Mouse (Mus musculus) liver, embryonic 15.5 days (tissue): ENCODE measurements around the gene Klk8. TPM values are rescaled to one million over a fixed set of nuclear protein-coding genes. Genes with fewer than 3 reads are reported as not detected.

Experiments
- ATAC-seq: fragments of 200-750 bp; cut with Nextera tagmentation; 2 replicates; pipeline ENCODE4 v1.8.0; 2017; ENCODE audit warnings: moderate number of reproducible peaks, mild to moderate bottlenecking, moderate library complexity; ENCODE audit not compliant: insufficient read depth
- H3K27ac ChIP-seq: fragments of 300-500 bp; sonication (generic); replicated peaks from 2 replicates; pipeline ENCODE4 v1.5.1; 2015; ENCODE audit warnings: mild to moderate bottlenecking, inconsistent platforms
- H3K27me3 ChIP-seq: fragments of 300-500 bp; sonication (generic); 2 replicates; pipeline ENCODE4 v1.6.1; 2015; ENCODE audit warnings: mild to moderate bottlenecking, inconsistent platforms
- H3K36me3 ChIP-seq: fragments of 300-500 bp; sonication (generic); replicated peaks from 2 replicates; pipeline ENCODE4 v1.6.1; 2015; ENCODE audit warnings: moderate library complexity, mild to moderate bottlenecking, inconsistent platforms
- H3K4me1 ChIP-seq: fragments of 300-500 bp; sonication (generic); replicated peaks from 2 replicates; pipeline ENCODE4 v1.6.1; 2015; ENCODE audit warnings: inconsistent platforms
- H3K4me2 ChIP-seq: fragments of 300-500 bp; sonication (generic); 2 replicates; pipeline ENCODE4 v1.6.1; 2015; ENCODE audit warnings: moderate library complexity, mild to moderate bottlenecking, inconsistent platforms
- H3K4me3 ChIP-seq: fragments of 300-500 bp; sonication (generic); replicated peaks from 2 replicates; pipeline ENCODE4 v1.5.1; 2015; ENCODE audit warnings: mild to moderate bottlenecking, inconsistent platforms
- H3K9ac ChIP-seq: fragments of 300-500 bp; sonication (generic); 2 replicates; pipeline ENCODE4 v1.6.1; 2015; ENCODE audit warnings: moderate library complexity, mild to moderate bottlenecking, inconsistent platforms
- H3K9me3 ChIP-seq: fragments of 300-500 bp; sonication (generic); replicated peaks from 2 replicates; pipeline ENCODE4 v1.6.1; 2016; ENCODE audit warnings: inconsistent platforms
- WGBS: fragments of 180-500 bp; shearing (Covaris S2); methylation state at CpG from one replicate; pipeline ENCODE4 v1.1.7; 2015; ENCODE audit warnings: mixed read lengths; ENCODE audit not compliant: insufficient replicate concordance; 5-methylcytosine and 5-hydroxymethylcytosine counted together
- polyA plus RNA-seq: library from polyadenylated mRNA; unstranded; fragments of >200 nt; fragmentation: Nextera tagmentation; extraction: Ambion mirVana; gene quantifications from 2 replicates; pipeline ENCODE4 v1.2.1, GENCODE M21; 2015

Klk8 gene
- polyA plus RNA-seq, 1 experiment from 2014 or later = 5.1 TPM

- Histone ChIP-seq H3K9ac (no peak overlapping the region), H3K9me3 (no peaks in the 10 kb centered on the region), H3K4me2 (no peak overlapping the region), H3K4me3 (no peak overlapping the region), H3K27me3 (no peaks in the 10 kb centered on the region), H3K27ac (no peak overlapping the region), H3K4me1 (no peaks in the 10 kb centered on the region), H3K36me3 (no peaks in the 10 kb centered on the region)
- 68% methylated on average over 8 of the region's 8 CpGs for WGBS
- ATAC-seq = no peak
Measured at GRCm38 (mm10) chr7:43829006-43829405, 31.6 kb downstream of the Klk8 start.

DNA sequence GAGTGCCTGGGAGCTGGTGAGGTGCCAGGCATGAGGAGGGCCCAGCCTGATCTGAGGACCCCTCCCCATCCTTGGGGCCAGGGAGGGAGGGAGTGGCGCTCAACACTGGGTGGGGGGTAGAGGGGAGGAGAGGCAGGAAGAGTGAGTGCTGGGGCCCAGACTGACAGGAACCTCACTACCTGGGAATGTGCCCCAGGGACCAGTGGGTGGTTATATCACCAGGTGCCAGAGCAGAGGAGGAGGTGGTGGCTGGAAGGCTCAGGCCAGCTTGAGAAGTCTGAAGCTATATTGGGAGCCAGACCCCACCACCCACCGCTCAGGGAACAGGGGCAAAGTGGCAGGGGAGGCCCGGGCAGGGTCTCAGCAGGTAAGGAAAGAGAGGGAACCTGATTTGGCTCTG lies 44.3 kb downstream of the Klk8 start, which contains the start of gene Klk5:
Gene Klk5, plus strand, starts transcription at position 271 of the 400 bp plus-strand sequence.
- Histone ChIP-seq H3K4me3 (no peak within 1 kb of the TSS), H3K4me2 (no peak within 1 kb of the TSS), H3K36me3 (no peaks in the 10 kb centered on the region), H3K9me3 (no peaks in the 10 kb centered on the region), H3K27ac (no peak within 1 kb of the TSS), H3K4me1 (no peaks in the 10 kb centered on the region), H3K27me3 (no peaks in the 10 kb centered on the region), H3K9ac (no peak within 1 kb of the TSS)
- no peak for ATAC-seq
- WGBS = 36% methylated on average over 3 of the region's 3 CpGs

- 77% methylated on average over 4 of the region's 4 CpGs for WGBS
- Histone ChIP-seq H3K9me3 (no peaks in the 10 kb centered on the region), H3K36me3 (no peaks in the 10 kb centered on the region), H3K4me3 (no peak overlapping the region), H3K27me3 (no peaks in the 10 kb centered on the region), H3K4me2 (no peak overlapping the region), H3K4me1 (no peaks in the 10 kb centered on the region), H3K9ac (no peak overlapping the region), H3K27ac (no peak overlapping the region)
- no peak for ATAC-seq
Measured at GRCm38 (mm10) chr7:43843801-43844200, 46.4 kb downstream of the Klk8 start.

- no peaks in the 10 kb centered on the region for H3K9me3 ChIP-seq
- H3K4me1 ChIP-seq = no peaks in the 10 kb centered on the region
- no peak overlapping the region for H3K4me2 ChIP-seq
- H3K4me3 ChIP-seq = no peak overlapping the region
- ATAC-seq = no peak
- no peak overlapping the region for H3K27ac ChIP-seq
- no peaks in the 10 kb centered on the region for H3K27me3 ChIP-seq
- H3K36me3 ChIP-seq = no peaks in the 10 kb centered on the region
- WGBS = 59% methylated on average over 6 of the region's 6 CpGs
- no peak overlapping the region for H3K9ac ChIP-seq
Measured at GRCm38 (mm10) chr7:43851616-43852015, 54.2 kb downstream of the Klk8 start.

Other genes starting within 250 kb of the Klk8 start
- 0.18 and 0.22 TPM in 2 replicates for gene Zfp658, start 235.3 kb upstream of the Klk8 start, polyA plus RNA-seq
- 2.0 and 2.2 TPM in 2 replicates for gene Zfp719, start 218.0 kb upstream of the Klk8 start, polyA plus RNA-seq
- gene Zfp819, start 190.4 kb upstream of the Klk8 start, polyA plus RNA-seq = not detected in 2 replicates
- 0.05 TPM in 1 of 2 replicates, not detected in the other for gene Ceacam18, start 162.9 kb upstream of the Klk8 start, polyA plus RNA-seq
- 4.2 and 5.1 TPM in 2 replicates for gene Siglece, start 137.4 kb upstream of the Klk8 start, polyA plus RNA-seq
- gene Ctu1, start 125.6 kb upstream of the Klk8 start, polyA plus RNA-seq = 4.1 and 5.3 TPM in 2 replicates
- not detected in 2 replicates for gene Klk14, start 107.2 kb upstream of the Klk8 start, polyA plus RNA-seq
- not detected in 2 replicates for gene Klk13, start 85.0 kb upstream of the Klk8 start, polyA plus RNA-seq
- gene Klk12, start 28.7 kb upstream of the Klk8 start, polyA plus RNA-seq = not detected in 2 replicates
- not detected in 2 replicates for gene Klk11, start 23.0 kb upstream of the Klk8 start, polyA plus RNA-seq
- gene Klk10, start 16.5 kb upstream of the Klk8 start, polyA plus RNA-seq = 0.06 and 0.10 TPM in 2 replicates
- not detected in 2 replicates for gene Klk9, start 5.7 kb upstream of the Klk8 start, polyA plus RNA-seq
- not detected in 2 replicates for gene Klk7, start 13.7 kb downstream of the Klk8 start, polyA plus RNA-seq
- gene Klk6, start 26.9 kb downstream of the Klk8 start, polyA plus RNA-seq = not detected in 2 replicates
- not detected in 2 replicates for gene Klk5, start 44.4 kb downstream of the Klk8 start, polyA plus RNA-seq
- not detected in 2 replicates for gene Klk4, start 83.6 kb downstream of the Klk8 start, polyA plus RNA-seq
- not detected in 2 replicates for gene Klk15, start 136.2 kb downstream of the Klk8 start, polyA plus RNA-seq
- gene Klk1b8, start 153.1 kb downstream of the Klk8 start, polyA plus RNA-seq = not detected in 2 replicates
- gene Klk1b1, start 169.2 kb downstream of the Klk8 start, polyA plus RNA-seq = not detected in 2 replicates
- gene Klk1b9, start 178.5 kb downstream of the Klk8 start, polyA plus RNA-seq = not detected in 2 replicates
- gene Klk1b11, start 198.3 kb downstream of the Klk8 start, polyA plus RNA-seq = not detected in 2 replicates
- 0.12 and 0.14 TPM in 2 replicates for gene Klk1b26, start 214.6 kb downstream of the Klk8 start, polyA plus RNA-seq